Mouse (Mus musculus) monocyte, adult 2 months (primary cell): Measurements from ENCODE around the gene Sema3b.

ENCODE experiments used
- DNase-seq, 2 experiments: peaks; one replicate each; pipeline ENCODE4 v3.0.0; 2022; ENCODE audit warnings: low spot score in 2 of 2, low read depth in 1 of 2

Sema3b gene

DNA sequence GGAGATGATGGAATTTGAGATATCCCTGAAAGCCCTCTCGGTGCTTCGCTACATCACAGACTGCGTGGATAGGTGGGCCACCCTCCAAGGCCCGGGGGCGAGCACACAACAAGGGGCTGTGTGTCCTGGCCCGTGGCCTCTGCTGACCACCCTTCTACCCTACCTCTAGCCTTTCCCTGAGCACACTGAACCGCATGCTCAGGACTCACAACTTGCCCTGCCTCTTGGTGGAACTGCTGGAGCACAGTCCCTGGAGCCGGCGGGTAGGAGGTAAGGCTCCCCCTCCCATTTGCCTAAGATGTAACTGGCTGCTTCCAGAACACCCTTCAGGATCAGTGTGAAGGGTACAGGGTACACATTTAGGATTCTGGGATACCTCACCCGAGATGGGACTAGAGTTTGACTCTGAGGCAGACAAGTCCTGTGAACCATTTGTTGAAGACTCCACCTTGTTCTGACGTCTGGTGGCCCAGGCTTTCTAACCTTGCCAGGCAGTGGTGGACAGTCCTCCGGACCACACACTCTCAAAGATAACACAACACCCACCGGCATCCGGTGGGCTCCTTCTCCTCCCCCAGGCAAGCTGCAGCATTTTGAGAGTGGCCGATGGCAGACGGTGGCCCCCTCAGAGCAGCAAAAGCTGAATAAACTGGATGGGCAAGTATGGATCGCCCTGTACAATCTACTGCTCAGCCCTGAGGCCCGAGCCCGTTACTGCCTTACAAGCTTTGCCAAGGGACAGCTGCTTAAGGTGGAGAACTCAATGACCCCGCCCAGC is 59.5 kb downstream of the Sema3b start:
- no peak for DNase-seq

DNA sequence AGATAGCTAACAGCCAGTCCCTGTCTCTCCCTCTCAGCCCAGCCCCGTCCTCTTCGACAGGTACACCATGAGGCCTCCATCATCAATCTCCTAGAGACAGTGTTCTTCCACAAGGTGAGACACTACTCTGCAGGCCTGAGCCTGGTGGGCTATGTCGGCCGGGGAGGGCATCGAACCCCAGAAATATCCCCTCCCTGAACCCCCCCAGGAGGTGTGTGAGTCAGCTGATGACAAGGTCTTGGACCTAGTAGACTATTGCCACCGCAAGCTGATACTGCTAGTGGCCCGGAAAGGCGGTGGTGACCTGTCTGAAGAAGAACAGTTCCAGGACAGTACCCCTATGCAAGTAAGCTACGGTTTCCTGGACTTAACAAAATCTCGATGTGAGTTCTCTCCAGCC is 60.2 kb downstream of the Sema3b start:
- DNase-seq: no peak

DNA sequence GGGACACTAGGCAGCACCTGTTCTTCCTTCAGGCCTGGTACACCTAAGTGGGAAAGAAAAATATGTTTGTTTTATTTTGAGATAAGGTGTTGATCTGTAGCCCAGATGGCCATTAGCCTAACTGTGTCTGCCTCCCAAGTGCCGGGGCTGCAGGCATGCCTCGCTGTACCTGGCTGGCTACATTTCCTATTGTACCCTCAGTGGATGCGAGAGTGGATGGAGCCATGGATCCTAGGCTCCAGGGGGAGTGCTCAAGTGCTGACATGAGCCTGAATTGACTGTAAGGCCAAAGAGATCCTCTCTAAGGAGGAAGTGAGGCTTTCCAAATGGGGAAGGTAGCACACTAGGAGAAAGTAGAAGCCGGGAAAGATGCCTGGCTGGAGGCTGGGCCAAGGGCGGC is 61.1 kb downstream of the Sema3b start:
- no peak for DNase-seq
